Mouse (Mus musculus): Measurements from ENCODE around the gene Cntd1. TPM values are rescaled to one million over a fixed set of nuclear protein-coding genes. Genes with fewer than 3 reads are reported as not detected.

Cntd1 gene
- polyA plus RNA-seq, 1 experiment from 2014 or later = 0.85 TPM

DNA sequence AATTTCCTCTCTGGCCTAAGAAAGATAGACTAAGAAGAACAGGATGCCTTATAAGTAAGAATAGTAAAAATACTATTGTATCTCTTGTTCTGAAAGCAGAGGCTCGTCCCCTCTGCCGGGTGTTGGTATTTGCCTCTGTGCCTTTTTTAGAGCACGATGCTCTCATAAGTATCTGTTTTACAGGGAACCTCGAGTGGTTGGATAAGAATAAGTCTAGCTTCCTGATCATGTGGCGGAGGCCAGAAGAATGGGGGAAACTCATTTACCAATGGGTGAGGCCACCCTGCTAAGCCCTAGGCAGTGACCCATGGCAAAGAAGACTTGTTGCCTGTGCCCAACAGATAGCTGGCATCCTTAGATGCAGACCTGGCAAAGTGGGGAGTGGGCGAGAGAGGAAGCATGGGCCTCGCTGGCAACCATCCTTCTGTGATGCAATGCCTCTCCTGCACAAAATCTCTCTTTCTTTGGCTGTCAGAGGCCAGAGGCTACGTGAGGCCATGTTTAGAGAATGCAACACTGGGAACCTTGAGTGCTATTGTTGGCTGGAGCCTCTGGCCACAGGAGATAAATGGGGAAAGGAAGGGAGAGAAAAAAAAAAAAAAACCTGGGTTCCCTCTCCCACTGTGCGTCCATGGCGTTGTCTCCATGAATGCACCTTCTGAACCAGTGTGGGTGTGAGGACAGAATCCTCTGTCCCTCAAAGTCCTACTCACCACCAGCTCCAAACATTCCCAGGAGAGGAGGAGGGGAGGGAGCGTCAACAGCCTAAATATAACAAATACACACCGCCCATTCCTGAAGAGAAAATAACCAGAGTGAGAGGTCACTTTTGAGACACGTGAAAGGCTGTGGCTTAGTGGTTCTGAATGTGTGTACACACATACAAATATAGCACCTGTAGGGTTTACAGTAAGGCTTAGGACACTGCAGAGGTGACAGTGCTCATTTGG is 22.7 kb upstream of the Cntd1 start:
- H3K27ac ChIP-seq = peak overlapping the region; percentile 36
- peaks cover 79% of the 10 kb centered on the region for H3K4me1 ChIP-seq (replicated peaks)
- no peak overlapping the region for H3K4me2 ChIP-seq
- H3K36me3 ChIP-seq = peaks cover 29% of the 10 kb centered on the region
- no peak for ATAC-seq (ENCODE audit: low read depth)
- no peaks in the 10 kb centered on the region for H3K9me3 ChIP-seq (replicated peaks)
- no peaks in the 10 kb centered on the region for H3K27me3 ChIP-seq
- 72% methylated on average over 13 of the region's 13 CpGs for WGBS (ENCODE audit: insufficient replicate concordance)
- H3K4me3 ChIP-seq (replicated peaks) = no peak overlapping the region
- no peak for DNase-seq
- H3K9ac ChIP-seq = 0 out of 2 replicates have a peak overlapping the region, but pooled peaks have one; percentile 2

DNA sequence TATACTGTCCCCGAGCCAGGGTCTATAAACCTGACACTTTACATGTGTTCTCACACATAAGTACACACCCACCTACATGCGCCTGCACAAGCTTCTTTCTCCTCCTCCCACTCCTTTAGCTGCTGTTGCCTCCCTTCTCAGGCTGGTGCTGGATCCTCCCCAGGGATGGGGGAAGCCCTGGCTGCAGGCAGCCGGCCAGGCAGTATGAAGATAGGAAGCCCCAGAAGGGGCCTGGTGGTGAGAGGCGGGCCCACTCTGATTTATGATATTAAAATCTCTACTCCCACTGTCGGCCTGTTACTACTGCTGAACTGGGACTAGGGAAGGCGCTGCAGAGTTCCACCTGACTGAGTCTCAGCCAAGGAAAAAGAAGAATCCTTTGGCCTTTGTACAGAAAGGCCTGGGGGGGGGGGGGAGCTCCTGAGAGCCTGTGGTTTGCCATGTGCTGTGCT is 19.5 kb upstream of the Cntd1 start:
- Histone ChIP-seq H3K4me1 (replicated peaks) (peaks cover 92% of the 10 kb centered on the region), H3K27ac (peak overlapping the region; percentile 98), H3K27me3 (peaks cover 27% of the 10 kb centered on the region), H3K9me3 (replicated peaks) (no peaks in the 10 kb centered on the region), H3K36me3 (peaks cover 29% of the 10 kb centered on the region), H3K9ac (peak overlapping the region; percentile 92), H3K4me2 (peak overlapping the region; percentile 99), H3K4me3 (replicated peaks) (peak overlapping the region; percentile 72)
- ATAC-seq (ENCODE audit: low read depth) (peak; percentile 15), DNase-seq (peak; percentile 48)
- WGBS (ENCODE audit: insufficient replicate concordance) = 21% methylated on average over 6 of the region's 6 CpGs

DNA sequence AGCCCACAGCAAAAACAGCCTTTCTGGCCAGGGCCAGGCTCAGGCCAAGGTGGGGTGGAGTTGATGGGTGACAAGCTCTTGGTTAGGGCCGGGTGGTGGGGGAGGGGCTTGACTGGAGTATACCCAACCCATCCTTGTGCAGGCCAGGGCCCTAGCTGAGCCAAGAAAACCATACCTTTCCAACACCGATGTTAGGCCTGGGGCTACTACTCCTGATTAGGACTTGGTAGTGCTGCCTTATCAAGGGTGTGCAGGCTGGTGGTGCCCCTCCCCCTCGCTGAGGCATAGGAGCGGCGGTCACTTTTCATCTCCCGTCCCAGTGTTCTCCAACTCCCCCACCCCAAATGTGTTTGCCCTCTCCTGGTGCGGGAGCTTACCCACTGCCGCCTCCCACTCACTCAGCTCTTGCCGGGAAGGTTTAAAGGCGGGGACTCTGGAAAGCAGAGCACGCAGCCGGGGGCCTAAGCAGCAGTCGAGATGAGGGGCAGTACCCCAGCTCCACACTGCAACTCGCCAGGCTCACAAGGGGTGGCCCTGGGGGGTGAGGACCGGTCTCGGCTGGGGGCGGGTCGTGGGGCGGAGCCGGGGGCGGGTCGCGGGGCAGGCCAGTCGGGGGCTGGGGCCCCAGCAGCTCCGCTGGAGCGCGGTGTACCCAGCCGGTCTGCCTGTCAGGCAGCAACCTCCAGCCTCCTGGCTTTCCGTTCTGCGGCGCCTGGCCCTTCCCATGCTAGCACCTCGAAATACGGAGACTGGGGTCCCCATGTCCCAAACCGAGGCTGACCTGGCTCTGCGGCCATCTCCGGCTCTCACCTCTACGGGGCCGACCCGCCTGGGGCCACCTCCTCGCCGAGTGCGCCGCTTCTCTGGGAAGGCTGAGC is 18.6 kb upstream of the Cntd1 start, which contains the start of gene Wnk4:
Gene Wnk4 (plus strand): TSS at position 620 of the 878 bp plus-strand sequence.
- WGBS (ENCODE audit: insufficient replicate concordance) = under 1% methylated on average over 42 of the region's 43 CpGs
- Histone ChIP-seq H3K4me2 (peak within 1 kb of the TSS; percentile 99), H3K9ac (peak within 1 kb of the TSS; percentile 92), H3K4me3 (replicated peaks) (peak within 1 kb of the TSS; percentile 72), H3K27me3 (peaks cover 35% of the 10 kb centered on the region), H3K36me3 (peaks cover 29% of the 10 kb centered on the region), H3K4me1 (replicated peaks) (peaks cover 92% of the 10 kb centered on the region), H3K27ac (peak within 1 kb of the TSS; percentile 98), H3K9me3 (replicated peaks) (no peaks in the 10 kb centered on the region)
- ATAC-seq (ENCODE audit: low read depth) (peak; percentile 92), DNase-seq (peak; percentile 91)

DNA sequence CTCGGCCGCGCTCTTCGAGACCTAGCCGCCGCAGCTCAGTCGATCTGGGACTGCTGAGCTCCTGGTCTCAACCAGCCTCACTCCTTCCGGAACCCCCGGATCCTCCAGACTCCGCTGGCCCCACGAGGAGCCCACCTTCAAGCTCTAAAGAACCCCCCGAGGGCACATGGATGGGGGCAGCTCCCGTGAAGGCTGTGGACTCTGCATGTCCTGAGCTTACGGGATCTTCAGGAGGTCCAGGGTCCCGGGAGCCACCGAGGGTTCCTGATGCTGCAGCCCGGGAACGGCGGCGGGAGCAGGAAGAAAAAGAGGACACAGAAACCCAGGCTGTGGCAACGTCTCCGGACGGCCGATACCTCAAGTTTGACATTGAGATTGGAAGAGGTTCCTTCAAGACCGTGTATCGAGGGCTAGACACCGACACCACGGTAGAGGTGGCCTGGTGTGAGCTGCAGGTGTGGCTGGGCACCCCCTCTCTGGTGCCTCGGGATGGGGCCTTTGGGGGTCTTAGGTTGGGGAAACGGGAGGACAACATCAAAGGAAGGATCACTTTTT is 17.9 kb upstream of the Cntd1 start:
- Histone ChIP-seq H3K4me2 (peak overlapping the region; percentile 99), H3K9me3 (replicated peaks) (no peaks in the 10 kb centered on the region), H3K4me1 (replicated peaks) (peaks cover 88% of the 10 kb centered on the region), H3K9ac (peak overlapping the region; percentile 92), H3K27ac (peak overlapping the region; percentile 98), H3K27me3 (peaks cover 42% of the 10 kb centered on the region), H3K4me3 (replicated peaks) (peak overlapping the region; percentile 72), H3K36me3 (peaks cover 27% of the 10 kb centered on the region)
- DNase-seq (peak; percentile 27), ATAC-seq (ENCODE audit: low read depth) (no peak)
- WGBS (ENCODE audit: insufficient replicate concordance) = under 1% methylated on average over 30 of the region's 30 CpGs

DNA sequence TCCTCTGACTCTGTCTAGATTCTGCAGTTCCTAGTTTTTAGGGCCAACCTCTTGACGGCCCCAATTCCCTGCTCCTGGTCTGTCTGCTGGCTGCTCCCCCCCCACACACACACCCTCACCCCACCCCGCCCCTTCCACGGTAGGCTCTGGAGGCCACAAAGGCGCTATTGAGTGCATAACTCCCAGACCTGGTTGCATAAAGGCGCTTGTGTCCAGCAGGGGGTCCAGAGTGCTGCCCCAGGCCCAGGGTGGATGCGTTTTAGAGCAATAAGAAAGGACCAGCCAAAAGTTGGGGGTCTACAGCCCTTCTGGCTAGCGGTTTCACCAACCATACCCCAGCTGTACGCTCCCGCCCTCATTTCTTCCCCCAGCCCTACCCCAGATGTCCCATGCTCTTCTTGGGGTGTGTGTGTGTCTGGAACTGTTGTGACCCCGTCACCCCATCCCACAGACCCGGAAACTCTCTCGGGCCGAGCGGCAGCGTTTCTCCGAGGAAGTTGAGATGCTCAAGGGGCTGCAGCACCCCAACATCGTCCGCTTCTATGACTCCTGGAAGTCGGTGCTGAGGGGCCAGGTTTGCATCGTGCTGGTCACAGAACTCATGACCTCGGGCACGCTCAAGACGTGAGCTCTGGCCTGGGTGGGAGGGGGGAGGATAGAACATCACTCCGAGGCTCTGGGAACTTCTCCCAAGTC is 16.4 kb upstream of the Cntd1 start:
- WGBS (ENCODE audit: insufficient replicate concordance) = 8% methylated on average over 24 of the region's 24 CpGs
- Histone ChIP-seq H3K9ac (peak overlapping the region; percentile 92), H3K9me3 (replicated peaks) (no peaks in the 10 kb centered on the region), H3K4me2 (peak overlapping the region; percentile 99), H3K27me3 (peaks cover 57% of the 10 kb centered on the region), H3K36me3 (peaks cover 20% of the 10 kb centered on the region), H3K27ac (no peak overlapping the region), H3K4me1 (replicated peaks) (peaks cover 75% of the 10 kb centered on the region), H3K4me3 (replicated peaks) (peak overlapping the region; percentile 72)
- ATAC-seq (ENCODE audit: low read depth) = no peak
- DNase-seq = no peak

DNA sequence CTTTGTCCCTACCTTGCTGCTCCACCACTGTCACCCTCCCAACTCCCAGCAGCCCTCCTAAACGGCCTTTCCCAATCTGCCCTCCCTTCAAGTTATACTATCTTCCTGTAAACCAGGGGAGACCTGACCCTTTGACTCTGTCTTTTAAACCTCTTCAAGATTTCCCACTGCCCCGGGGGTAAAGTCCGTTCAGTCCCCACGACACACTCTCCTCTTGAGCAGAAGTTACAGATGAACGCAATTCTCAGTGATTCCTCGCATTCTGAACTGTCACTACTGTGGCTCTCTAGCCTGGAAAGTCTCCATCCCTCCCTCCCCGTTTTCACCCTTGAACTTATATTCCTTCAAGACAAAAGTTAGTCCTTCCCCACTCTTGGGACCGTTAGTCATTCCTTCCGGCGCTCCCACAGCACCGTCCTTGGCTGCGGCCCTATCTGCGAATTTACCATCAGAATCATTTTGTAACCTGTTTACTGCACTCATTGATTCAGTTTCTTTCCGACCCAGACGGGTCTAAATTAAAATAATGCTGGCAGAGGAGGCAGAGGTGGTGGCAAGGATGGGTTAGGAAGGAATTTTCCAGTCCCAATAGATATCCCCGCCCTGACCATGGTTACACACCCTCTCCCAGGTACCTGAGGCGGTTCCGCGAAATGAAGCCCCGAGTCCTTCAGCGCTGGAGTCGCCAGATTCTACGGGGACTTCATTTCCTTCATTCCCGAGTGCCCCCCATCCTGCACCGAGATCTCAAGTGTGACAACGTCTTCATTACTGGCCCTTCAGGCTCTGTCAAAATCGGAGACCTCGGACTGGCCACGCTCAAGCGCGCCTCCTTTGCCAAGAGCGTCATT is 15.4 kb upstream of the Cntd1 start:
- WGBS (ENCODE audit: insufficient replicate concordance) = 17% methylated on average over 32 of the region's 32 CpGs
- Histone ChIP-seq H3K4me1 (replicated peaks) (peaks cover 71% of the 10 kb centered on the region), H3K27ac (no peak overlapping the region), H3K36me3 (peaks cover 12% of the 10 kb centered on the region), H3K9me3 (replicated peaks) (no peaks in the 10 kb centered on the region), H3K27me3 (peaks cover 61% of the 10 kb centered on the region), H3K4me3 (replicated peaks) (peak overlapping the region; percentile 72), H3K9ac (peak overlapping the region; percentile 29; the same call in 1 of the 2 replicates), H3K4me2 (peak overlapping the region; percentile 99)
- no peak for DNase-seq
- ATAC-seq (ENCODE audit: low read depth) = no peak

DNA sequence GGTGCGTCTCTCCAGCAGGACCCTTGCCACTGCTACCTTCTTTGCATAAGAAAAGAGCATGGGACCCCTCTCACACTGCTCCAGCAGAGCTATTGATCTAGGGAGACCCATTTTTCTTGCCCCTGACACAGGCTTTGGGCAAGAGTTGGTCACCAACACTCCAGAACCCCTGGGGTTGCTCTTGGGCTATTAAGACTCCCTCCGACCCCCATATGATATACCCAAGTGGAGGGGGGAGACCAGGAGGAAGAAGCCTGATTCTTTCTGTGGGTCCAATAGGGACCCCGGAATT is 14.9 kb upstream of the Cntd1 start:
- H3K9me3 ChIP-seq (replicated peaks) = no peaks in the 10 kb centered on the region
- 34% methylated on average over 3 of the region's 3 CpGs for WGBS (ENCODE audit: insufficient replicate concordance)
- no peak overlapping the region for H3K4me2 ChIP-seq
- peaks cover 71% of the 10 kb centered on the region for H3K4me1 ChIP-seq (replicated peaks)
- H3K36me3 ChIP-seq = peaks cover 6% of the 10 kb centered on the region
- H3K27ac ChIP-seq = no peak overlapping the region
- ATAC-seq (ENCODE audit: low read depth) (no peak), DNase-seq (no peak)
- peak overlapping the region; percentile 72 for H3K4me3 ChIP-seq (replicated peaks)
- peaks cover 67% of the 10 kb centered on the region for H3K27me3 ChIP-seq
- H3K9ac ChIP-seq = no peak overlapping the region

DNA sequence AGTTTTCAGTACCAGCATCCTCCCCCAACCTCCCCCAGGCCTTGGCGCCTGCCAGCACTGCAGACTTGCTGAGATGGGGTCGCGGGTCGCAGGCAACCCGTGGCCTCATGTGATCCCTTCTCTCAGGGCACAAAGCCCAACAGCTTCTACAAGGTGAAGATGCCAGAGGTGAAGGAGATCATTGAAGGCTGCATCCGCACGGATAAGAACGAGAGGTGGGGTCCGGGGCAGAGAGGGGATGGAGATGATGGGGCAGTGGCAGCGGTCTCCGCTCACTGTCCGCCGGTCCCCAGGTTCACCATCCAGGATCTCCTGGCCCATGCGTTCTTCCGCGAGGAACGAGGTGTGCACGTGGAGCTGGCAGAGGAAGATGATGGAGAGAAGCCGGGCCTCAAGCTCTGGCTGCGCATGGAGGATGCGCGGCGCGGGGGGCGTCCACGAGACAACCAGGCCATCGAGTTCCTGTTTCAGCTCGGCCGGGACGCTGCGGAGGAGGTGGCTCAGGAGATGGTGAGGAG is 13.8 kb upstream of the Cntd1 start:
- Histone ChIP-seq H3K4me2 (peak overlapping the region; percentile 23; the same call in 1 of the 2 replicates), H3K9me3 (replicated peaks) (no peaks in the 10 kb centered on the region), H3K4me3 (replicated peaks) (peak overlapping the region; percentile 23), H3K36me3 (peaks cover 4% of the 10 kb centered on the region; the same call in 1 of the 2 replicates), H3K4me1 (replicated peaks) (peaks cover 71% of the 10 kb centered on the region), H3K27me3 (peaks cover 69% of the 10 kb centered on the region), H3K27ac (no peak overlapping the region), H3K9ac (no peak overlapping the region)
- DNase-seq (no peak), ATAC-seq (ENCODE audit: low read depth) (no peak)
- 13% methylated on average over 31 of the region's 31 CpGs for WGBS (ENCODE audit: insufficient replicate concordance)

DNA sequence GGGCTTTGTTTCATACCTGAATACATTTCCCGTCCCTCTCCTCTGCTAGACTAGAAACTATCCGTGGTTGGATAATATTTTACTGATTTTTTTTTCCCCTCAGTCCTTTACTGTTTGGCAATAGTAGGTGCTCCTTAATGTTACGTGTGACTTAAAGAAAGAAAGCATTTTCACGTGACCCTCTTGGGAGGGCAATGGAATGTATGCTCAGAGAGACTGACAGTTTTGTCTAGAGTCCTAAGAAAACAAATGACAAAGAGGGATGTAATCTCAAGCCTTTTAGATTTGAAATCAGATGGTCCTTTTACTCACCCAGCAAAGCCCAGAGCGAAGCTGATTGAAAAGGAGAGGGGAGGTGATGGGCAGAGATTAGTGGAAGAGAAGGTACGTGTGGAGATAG is 12.9 kb upstream of the Cntd1 start:
- Histone ChIP-seq H3K4me3 (replicated peaks) (no peak overlapping the region), H3K36me3 (peaks cover 4% of the 10 kb centered on the region; the same call in 1 of the 2 replicates), H3K27ac (no peak overlapping the region), H3K9me3 (replicated peaks) (no peaks in the 10 kb centered on the region), H3K4me1 (replicated peaks) (peaks cover 71% of the 10 kb centered on the region), H3K4me2 (no peak overlapping the region), H3K9ac (no peak overlapping the region), H3K27me3 (peaks cover 76% of the 10 kb centered on the region)
- WGBS (ENCODE audit: insufficient replicate concordance) = 47% methylated on average over 6 of the region's 6 CpGs
- DNase-seq = no peak
- ATAC-seq (ENCODE audit: low read depth) = no peak
